Mouse (Mus musculus) ES-E14 (cell line): ENCODE data around the gene A730049H05Rik. TPM values are rescaled to one million over a fixed set of nuclear protein-coding genes. Genes with fewer than 3 reads are reported as not detected.

Experiments used
- DNase-seq: peaks from one replicate; pipeline ENCODE4 v3.0.0-alpha.2; 2013; ENCODE audit warnings: low read depth, low spot score
- H3K27ac ChIP-seq: 2 replicates; pipeline ENCODE4 v1.5.1; 2012; ENCODE audit warnings: low read depth, mild to moderate bottlenecking, low read length, moderate library complexity, mixed read lengths; ENCODE audit not compliant: poor library complexity, insufficient read depth, severe bottlenecking
- H3K36me3 ChIP-seq: 2 replicates; pipeline ENCODE4 v1.6.1; 2012; ENCODE audit warnings: mild to moderate bottlenecking, low read length, moderate library complexity, mixed read lengths; ENCODE audit not compliant: control insufficient read depth, poor library complexity, insufficient read depth, severe bottlenecking
- H3K4me1 ChIP-seq, 2 experiments: fragments of 150-350 bp in 1 of 2; sonication (generic) in 1 of 2; 2 replicates each; pipeline ENCODE4 v1.6.1; 2012; ENCODE audit warnings: low read length in 2 of 2, mild to moderate bottlenecking in 1 of 2, mixed read lengths in 1 of 2; ENCODE audit not compliant: control insufficient read depth in 2 of 2, insufficient read depth in 2 of 2, poor library complexity in 1 of 2
- H3K4me3 ChIP-seq, 2 experiments: fragments of 150-350 bp in 1 of 2; sonication (generic) in 1 of 2; 2 replicates each; pipeline ENCODE4 v1.5.1; 2012; ENCODE audit warnings: low read length in 2 of 2, low read depth in 1 of 2, mild to moderate bottlenecking in 1 of 2, mixed read lengths in 1 of 2; ENCODE audit not compliant: insufficient read depth in 1 of 2, poor library complexity in 1 of 2, severe bottlenecking in 1 of 2
- H3K9ac ChIP-seq: 2 replicates; pipeline ENCODE4 v1.6.1; 2012; ENCODE audit warnings: low read depth, mild to moderate bottlenecking, low read length, mixed read lengths; ENCODE audit not compliant: poor library complexity, insufficient read depth, severe bottlenecking
- H3K9me3 ChIP-seq: fragments of 150-350 bp; sonication (generic); 2 replicates; pipeline ENCODE4 v1.6.1; 2012; ENCODE audit warnings: low read depth, mild to moderate bottlenecking, low read length; ENCODE audit not compliant: control insufficient read depth, insufficient read depth
- CHD2 ChIP-seq: IDR thresholded peaks from 2 replicates; pipeline ENCODE4 v1.6.1; 2014; ENCODE audit warnings: mild to moderate bottlenecking, low read depth, low read length, inconsistent platforms
- HCFC1 ChIP-seq: IDR thresholded peaks from 2 replicates; pipeline ENCODE4 v1.6.1; 2012; ENCODE audit warnings: low read length, inconsistent platforms, borderline replicate concordance; ENCODE audit not compliant: insufficient read depth
- MAFK ChIP-seq: IDR thresholded peaks from 2 replicates; pipeline ENCODE4 v1.6.1; 2014; ENCODE audit warnings: mild to moderate bottlenecking, low read depth, low read length, inconsistent platforms; ENCODE audit not compliant: insufficient read depth
- ZC3H11A ChIP-seq: IDR thresholded peaks from 2 replicates; pipeline ENCODE4 v1.6.1; 2012; ENCODE audit warnings: low read depth, mild to moderate bottlenecking, inconsistent platforms, low read length, borderline replicate concordance
- ZNF384 ChIP-seq: IDR thresholded peaks from 2 replicates; pipeline ENCODE4 v1.6.1; 2012; ENCODE audit warnings: low read depth, low read length, inconsistent platforms
- in situ Hi-C, 2 experiments: fragments of 600-800 bp; cut with MboI; formaldehyde crosslinking; loops; one replicate each; pipeline ENCODE4 v1.15.1; 2025; ENCODE audit warnings: low sequenced_read_pairs in 2 of 2, inconsistent platforms in 1 of 2; ENCODE audit not compliant: unreplicated experiment in 2 of 2
- total RNA-seq: library from RNA; depleted of rRNA; stranded (reverse); fragments of 300-350 nt; gene quantifications from 2 replicates; pipeline ENCODE4 v1.2.3, GENCODE M21; 2012

Gene A730049H05Rik
- total RNA-seq, 1 experiment = 2.5 TPM

DNA sequence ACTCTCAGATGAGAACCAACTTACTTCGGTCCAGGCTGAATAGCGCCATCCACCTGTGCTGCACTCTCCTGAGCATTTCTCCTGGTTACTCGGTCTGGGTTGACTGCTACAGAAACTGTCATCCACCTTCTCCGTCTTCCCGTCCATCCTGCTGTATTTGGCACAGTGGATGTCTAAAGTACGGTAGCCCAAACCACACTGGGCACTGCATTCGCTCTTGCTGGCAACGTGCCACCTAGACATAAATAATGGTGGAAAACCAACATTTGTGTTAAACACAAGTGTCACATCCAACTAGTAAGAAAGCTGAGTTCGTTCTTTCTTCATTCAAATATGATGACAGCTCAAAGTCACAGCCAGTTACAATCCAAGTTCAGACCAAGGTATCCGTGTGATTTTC lies 56.5 kb downstream of the A730049H05Rik start:
- no peak for DNase-seq
- no peaks in the 10 kb centered on the region for H3K4me1 ChIP-seq
- no peaks in the 10 kb centered on the region for H3K9me3 ChIP-seq
- no peaks in the 10 kb centered on the region for H3K36me3 ChIP-seq
- in situ Hi-C loops = no loop called here
- H3K9ac ChIP-seq = no peak overlapping the region
- H3K27ac ChIP-seq = no peak overlapping the region
- H3K4me3 ChIP-seq = no peak overlapping the region
- TF ChIP-seq ZNF384 (no peak), HCFC1 (no peak), CHD2 (no peak), MAFK (no peak)

DNA sequence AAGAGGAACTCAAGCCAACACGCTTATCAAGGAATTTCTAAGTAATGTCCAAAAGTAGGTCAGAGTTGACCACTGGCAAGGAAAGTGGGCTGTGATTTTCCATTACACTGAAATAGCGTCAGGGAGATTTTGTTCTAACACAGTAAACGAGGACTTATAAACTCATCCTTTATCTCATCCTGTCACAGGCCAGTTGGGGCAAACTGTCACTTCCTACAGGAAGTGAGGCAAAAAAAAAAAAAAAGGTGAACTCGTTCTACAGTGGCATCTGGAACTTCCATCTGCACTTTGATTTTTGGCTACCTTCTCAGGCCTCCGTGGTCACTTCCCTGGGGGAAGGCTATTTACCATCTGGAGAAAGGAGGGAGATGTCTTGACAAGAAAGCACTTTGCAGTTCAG lies 58.6 kb downstream of the A730049H05Rik start:
- Histone ChIP-seq H3K4me1 (no peaks in the 10 kb centered on the region), H3K9ac (no peak overlapping the region), H3K9me3 (no peaks in the 10 kb centered on the region), H3K36me3 (no peaks in the 10 kb centered on the region), H3K4me3 (no peak overlapping the region), H3K27ac (no peak overlapping the region)
- in situ Hi-C loops = no loop called here
- DNase-seq = no peak
- TF ChIP-seq ZC3H11A (no peak), HCFC1 (no peak), MAFK (no peak), CHD2 (no peak), ZNF384 (no peak)

DNA sequence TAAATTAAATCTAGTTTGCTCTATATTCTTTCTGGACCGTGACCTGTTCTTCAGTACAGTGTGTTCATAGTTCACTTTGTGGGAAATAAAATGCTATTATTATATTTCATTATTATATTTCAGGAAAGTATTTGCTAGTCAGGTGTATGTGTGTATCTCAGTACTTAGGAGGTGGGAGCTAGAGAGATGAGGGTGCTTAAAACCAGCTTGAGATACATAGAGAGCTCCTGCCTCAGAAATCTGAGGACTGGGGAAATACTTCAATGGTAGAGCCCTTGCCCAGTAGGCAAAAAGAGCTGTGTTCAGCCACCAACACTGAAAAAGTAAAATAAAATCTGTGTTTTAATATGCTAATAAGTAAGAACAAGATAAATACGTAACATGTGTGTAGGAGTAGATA lies 59.1 kb downstream of the A730049H05Rik start:
- no peak for DNase-seq
- Histone ChIP-seq H3K4me1 (no peaks in the 10 kb centered on the region), H3K4me3 (no peak overlapping the region), H3K9me3 (no peaks in the 10 kb centered on the region), H3K27ac (no peak overlapping the region), H3K36me3 (no peaks in the 10 kb centered on the region), H3K9ac (no peak overlapping the region)
- TF ChIP-seq CHD2 (no peak), ZC3H11A (no peak), MAFK (no peak), HCFC1 (no peak), ZNF384 (no peak)
- in situ Hi-C loops = no loop called here

- H3K36me3 ChIP-seq = no peaks in the 10 kb centered on the region
- TF ChIP-seq HCFC1 (no peak), ZNF384 (no peak), CHD2 (no peak), MAFK (no peak)
- in situ Hi-C loops = no loop called here
Observed at GRCm38 (mm10) chr6:92876121-92876520, 59.8 kb downstream of the A730049H05Rik start.

DNA sequence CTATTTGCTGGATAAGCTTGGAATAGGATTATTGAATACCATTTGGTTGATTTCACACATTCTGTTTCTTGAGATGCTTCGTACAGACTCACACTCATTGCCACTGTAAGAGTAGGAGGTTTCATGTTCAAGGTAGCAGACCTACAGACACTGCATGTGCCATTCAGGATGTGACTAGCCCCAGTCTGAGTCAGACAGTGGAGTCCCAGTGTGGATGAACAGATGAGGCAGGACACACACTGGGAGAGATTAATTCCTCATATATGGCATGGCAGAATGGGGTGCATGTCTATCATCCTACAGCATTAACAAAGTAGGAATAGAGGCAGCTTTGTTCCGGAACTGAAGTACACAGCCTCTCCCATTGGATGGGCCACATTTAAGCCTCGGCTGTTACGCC lies 61.0 kb downstream of the A730049H05Rik start:
- Histone ChIP-seq H3K9ac (no peak overlapping the region), H3K4me1 (no peaks in the 10 kb centered on the region), H3K27ac (no peak overlapping the region), H3K4me3 (no peak overlapping the region), H3K9me3 (no peaks in the 10 kb centered on the region), H3K36me3 (no peaks in the 10 kb centered on the region)
- in situ Hi-C loops = no loop called here
- DNase-seq = no peak
- TF ChIP-seq CHD2 = no peak

More at GRCm38 (mm10) chr6:92876121-92876520, 59.8 kb downstream of the A730049H05Rik start:
- Histone ChIP-seq H3K4me1 (no peaks in the 10 kb centered on the region), H3K4me3 (no peak overlapping the region), H3K27ac (no peak overlapping the region), H3K9me3 (no peaks in the 10 kb centered on the region), H3K9ac (no peak overlapping the region)
- DNase-seq = no peak
